Mouse (Mus musculus): Measurements from ENCODE around the gene 4833427G06Rik. TPM values are rescaled to one million over a fixed set of nuclear protein-coding genes. Genes with fewer than 3 reads are reported as not detected.

Gene 4833427G06Rik
- polyA plus RNA-seq, 1 experiment, result not detected

DNA sequence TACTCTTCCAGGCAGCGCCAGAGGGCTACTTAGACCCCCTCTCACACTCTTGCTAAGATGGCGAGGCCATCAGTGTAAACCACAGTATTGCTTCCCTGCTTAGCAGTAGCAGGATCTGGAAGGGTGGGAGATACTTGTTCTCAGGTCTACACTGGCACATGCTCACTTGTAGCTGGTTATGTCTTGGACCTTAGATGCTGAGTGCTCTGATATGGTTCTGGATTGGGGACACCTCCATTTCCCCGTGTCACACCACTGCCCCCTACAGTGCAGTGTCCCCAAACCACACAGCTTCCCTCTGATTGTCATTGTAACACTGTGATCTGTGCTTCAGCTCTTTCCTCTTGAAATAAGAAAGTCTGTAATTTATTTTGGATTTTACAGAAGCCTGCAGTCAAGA lies 35.1 kb upstream of the 4833427G06Rik start:
- H3K4me3 ChIP-seq (ENCODE audit: insufficient read depth, low read length), result no peak overlapping the region
- TF ChIP-seq CTCF (IDR thresholded peaks at IDR 0.05; ENCODE audit: low read depth, low read length), result 0 out of 2 replicates have a peak, but pooled peaks have one; percentile 14
- no peak for TF ChIP-seq POLR2A (IDR thresholded peaks at IDR 0.05; ENCODE audit: borderline replicate concordance, low read depth, low read length)
- H3K27ac ChIP-seq (ENCODE audit: insufficient read depth, low read depth, low read length), result no peak overlapping the region
- no peaks in the 10 kb centered on the region for H3K4me1 ChIP-seq (ENCODE audit: control insufficient read depth, insufficient read depth, low read length)

DNA sequence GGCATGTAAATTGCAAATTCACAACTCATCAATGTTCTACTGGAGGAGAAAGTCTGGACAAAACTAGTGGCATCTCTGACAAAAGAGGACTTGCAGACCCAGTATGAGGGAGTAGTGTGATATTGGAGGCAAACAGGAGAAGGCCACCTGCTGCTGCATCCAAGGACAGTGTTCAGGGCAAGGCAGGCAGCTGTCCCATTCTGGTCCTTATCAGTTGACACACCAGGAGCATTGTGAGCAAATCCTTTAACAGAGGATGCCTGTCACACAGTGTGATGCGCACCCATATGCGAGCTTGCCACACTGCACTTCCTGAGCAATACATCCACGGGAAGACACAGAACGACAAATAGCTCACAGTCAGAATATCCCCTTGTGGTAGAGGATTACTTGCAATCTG lies 12.9 kb upstream of the 4833427G06Rik start:
- no peak overlapping the region for H3K27ac ChIP-seq (ENCODE audit: insufficient read depth, low read depth, low read length)
- no peak for TF ChIP-seq CTCF (IDR thresholded peaks at IDR 0.05; ENCODE audit: low read depth, low read length)
- TF ChIP-seq POLR2A (IDR thresholded peaks at IDR 0.05; ENCODE audit: borderline replicate concordance, low read depth, low read length), result no peak
- H3K4me1 ChIP-seq (ENCODE audit: control insufficient read depth, insufficient read depth, low read length), result no peaks in the 10 kb centered on the region
- H3K4me3 ChIP-seq (ENCODE audit: insufficient read depth, low read length), result no peak overlapping the region

DNA sequence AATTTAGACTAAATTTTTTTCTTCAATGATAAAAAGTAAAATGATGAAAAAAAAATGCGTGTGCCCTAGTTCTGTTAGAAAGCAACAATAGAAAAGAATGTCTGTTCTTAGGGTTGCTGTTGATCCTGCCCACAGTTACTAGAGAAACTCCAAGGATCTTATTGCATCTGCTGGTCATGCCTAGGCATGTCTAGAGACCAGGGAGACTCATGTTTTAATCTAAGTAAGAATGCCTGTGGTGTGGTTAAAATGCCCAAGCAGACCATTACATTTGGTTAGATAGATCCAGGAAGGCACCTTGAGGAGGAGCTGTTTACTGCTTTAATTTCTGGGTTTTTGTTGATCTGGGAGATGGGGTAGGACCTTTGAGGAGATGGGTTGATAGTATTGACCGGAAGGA lies 3.9 kb upstream of the 4833427G06Rik start:
- no peak overlapping the region for H3K4me3 ChIP-seq (ENCODE audit: insufficient read depth, low read length)
- TF ChIP-seq POLR2A (IDR thresholded peaks at IDR 0.05; ENCODE audit: borderline replicate concordance, low read depth, low read length) (no peak), CTCF (IDR thresholded peaks at IDR 0.05; ENCODE audit: low read depth, low read length) (no peak)
- no peak overlapping the region for H3K27ac ChIP-seq (ENCODE audit: insufficient read depth, low read depth, low read length)
- peaks cover 5% of the 10 kb centered on the region; the same call in 1 of the 2 replicates for H3K4me1 ChIP-seq (ENCODE audit: control insufficient read depth, insufficient read depth, low read length)

DNA sequence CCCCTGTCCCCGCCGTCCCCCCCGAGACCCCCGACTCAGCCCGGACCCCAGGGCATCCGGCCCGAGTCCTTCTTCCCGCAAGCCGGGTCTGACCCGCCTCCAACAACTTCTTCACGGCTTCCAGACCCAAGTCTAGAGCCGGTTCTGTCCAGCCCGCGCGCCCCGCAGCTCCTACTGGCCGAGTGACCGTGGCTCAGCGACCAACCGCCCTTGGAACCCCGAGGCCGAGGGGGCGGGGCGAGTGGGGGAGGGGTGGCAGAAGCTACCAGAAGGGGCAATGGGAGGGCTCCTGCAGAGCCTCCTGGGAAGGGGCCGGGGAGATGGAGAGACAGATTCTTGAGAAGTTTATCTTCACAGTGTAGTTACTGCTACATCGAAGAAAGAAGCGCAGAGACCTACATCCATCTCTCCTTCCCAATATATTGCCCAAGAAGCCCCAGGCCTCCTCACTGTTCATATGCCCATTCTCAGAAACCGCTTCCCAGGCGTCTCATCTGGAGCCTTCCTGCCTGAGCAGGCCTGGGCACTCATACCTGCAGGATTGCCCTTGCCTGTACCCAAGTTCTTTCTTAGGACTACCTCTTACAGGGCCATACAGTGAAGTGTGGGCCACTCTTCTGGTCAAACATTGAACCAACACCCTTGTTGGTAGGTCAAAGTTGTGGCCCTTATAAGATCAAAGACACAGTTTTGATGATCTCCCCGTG lies 2.1 kb upstream of the 4833427G06Rik start:
- Histone ChIP-seq H3K4me1 (ENCODE audit: control insufficient read depth, insufficient read depth, low read length) (peaks cover 5% of the 10 kb centered on the region; the same call in 1 of the 2 replicates), H3K4me3 (ENCODE audit: insufficient read depth, low read length) (peak overlapping the region; percentile 56), H3K27ac (ENCODE audit: insufficient read depth, low read depth, low read length) (no peak overlapping the region)
- TF ChIP-seq CTCF (IDR thresholded peaks at IDR 0.05; ENCODE audit: low read depth, low read length) (no peak), POLR2A (IDR thresholded peaks at IDR 0.05; ENCODE audit: borderline replicate concordance, low read depth, low read length) (no peak)

DNA sequence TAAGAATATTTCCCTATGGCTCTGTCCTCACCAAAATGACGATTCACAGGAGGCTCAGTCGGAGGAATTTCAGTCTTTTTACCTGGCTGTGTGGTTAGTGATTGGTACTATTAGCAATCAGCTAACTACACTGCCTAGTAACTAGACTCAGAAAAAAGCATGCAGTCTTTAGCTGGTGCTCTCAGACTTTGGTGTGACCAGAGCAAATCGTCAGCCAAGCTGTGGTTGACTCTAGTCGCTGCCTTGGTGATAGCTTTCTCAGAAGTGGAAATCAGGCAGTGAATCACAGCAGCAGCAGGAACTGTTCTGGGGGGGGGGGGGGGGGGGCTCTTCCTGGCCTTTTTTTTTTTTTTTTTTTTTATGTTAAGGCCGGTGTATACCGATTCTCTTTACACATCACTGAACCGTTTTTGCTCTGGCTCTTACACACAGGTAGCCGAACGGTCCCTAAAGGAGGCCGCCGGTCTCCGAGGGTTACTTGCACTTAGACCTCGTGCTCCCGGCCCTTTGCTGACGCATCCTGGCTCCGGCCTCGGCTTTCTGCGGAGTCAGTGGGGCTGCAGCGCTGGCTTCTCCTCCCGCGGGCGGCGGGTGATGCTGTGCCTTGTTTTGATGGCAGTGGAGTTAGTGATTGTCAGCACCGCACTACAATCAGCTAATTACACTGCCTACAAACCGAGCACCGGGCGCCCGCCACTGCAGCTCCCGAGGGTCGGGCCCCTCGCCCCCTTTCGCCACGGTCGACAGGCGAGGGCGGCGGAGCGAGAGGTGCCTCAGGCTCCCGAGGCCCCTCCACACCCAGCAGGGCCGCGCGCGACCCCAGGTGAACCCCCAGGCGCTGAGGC lies 1.3 kb upstream of the 4833427G06Rik start:
- Histone ChIP-seq H3K4me3 (ENCODE audit: insufficient read depth, low read length) (peak overlapping the region; percentile 56), H3K4me1 (ENCODE audit: control insufficient read depth, insufficient read depth, low read length) (peaks cover 5% of the 10 kb centered on the region; the same call in 1 of the 2 replicates), H3K27ac (ENCODE audit: insufficient read depth, low read depth, low read length) (no peak overlapping the region)
- TF ChIP-seq POLR2A (IDR thresholded peaks at IDR 0.05; ENCODE audit: borderline replicate concordance, low read depth, low read length), result no peak
- TF ChIP-seq CTCF (IDR thresholded peaks at IDR 0.05; ENCODE audit: low read depth, low read length), result no peak

DNA sequence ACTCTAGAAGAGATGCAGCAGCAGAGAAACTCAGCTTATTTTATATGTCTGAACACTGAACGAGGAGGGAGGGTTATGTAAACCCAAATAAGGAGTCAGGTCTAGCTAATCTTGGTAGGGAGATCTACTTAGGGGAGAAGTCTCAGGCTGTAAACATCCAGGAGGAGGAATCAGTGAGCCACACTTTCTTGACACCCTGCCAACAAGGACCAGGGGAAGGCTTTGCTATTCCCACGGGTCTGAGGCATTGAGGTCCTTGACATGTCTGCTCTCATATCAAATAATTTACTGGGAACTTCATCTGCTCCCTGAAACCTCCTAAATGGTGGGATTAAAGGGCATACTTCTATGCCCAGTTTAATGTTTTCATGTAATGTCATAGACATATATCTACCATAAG lies 5.6 kb downstream of the 4833427G06Rik start:
- TF ChIP-seq POLR2A (IDR thresholded peaks at IDR 0.05; ENCODE audit: borderline replicate concordance, low read depth, low read length), result no peak
- no peak for TF ChIP-seq CTCF (IDR thresholded peaks at IDR 0.05; ENCODE audit: low read depth, low read length)
- no peaks in the 10 kb centered on the region for H3K4me1 ChIP-seq (ENCODE audit: control insufficient read depth, insufficient read depth, low read length)
- no peak overlapping the region for H3K27ac ChIP-seq (ENCODE audit: insufficient read depth, low read depth, low read length)
- H3K4me3 ChIP-seq (ENCODE audit: insufficient read depth, low read length), result no peak overlapping the region

DNA sequence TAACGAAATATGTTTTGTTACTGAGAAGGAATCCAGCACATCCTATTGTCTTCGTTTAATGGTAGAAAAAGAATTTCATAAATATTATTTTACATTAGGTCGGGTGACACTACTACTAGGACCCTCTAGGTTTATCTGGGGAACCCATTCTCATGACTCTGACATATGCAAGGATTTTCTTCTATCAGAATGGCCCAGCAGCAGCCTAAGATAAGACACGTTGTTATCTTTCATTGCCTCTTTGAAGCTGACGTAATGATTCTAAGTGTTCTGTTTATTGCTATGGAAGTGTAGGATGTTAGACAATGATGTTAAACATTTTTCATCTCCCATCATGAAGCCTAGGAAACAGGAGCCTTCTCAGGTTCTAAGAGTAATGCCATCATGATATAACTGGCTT lies 8.2 kb downstream of the 4833427G06Rik start:
- TF ChIP-seq POLR2A (IDR thresholded peaks at IDR 0.05; ENCODE audit: borderline replicate concordance, low read depth, low read length), result no peak
- Histone ChIP-seq H3K4me3 (ENCODE audit: insufficient read depth, low read length) (no peak overlapping the region), H3K4me1 (ENCODE audit: control insufficient read depth, insufficient read depth, low read length) (no peaks in the 10 kb centered on the region), H3K27ac (ENCODE audit: insufficient read depth, low read depth, low read length) (no peak overlapping the region)

DNA sequence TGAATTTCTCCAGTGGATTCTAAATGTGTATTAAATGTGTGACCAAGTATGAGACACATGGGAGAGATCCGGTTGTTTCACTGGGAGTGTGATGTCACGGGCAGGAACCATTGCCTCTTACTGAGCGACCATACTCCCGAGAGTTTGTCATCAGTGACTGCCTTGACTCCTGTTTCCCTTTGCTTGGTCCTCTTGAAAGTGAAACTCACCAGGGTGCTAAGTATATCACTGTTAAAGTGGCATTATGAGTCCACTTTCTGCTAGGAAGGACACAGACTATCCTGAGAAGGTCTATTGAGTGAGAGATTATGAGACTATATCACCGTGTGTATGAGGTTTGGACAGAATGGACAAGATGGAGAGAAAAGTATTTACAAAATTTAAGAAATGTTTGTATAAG lies 20.3 kb downstream of the 4833427G06Rik start:
- no peak overlapping the region for H3K27ac ChIP-seq (ENCODE audit: insufficient read depth, low read depth, low read length)
- H3K4me3 ChIP-seq (ENCODE audit: insufficient read depth, low read length), result no peak overlapping the region
- peaks cover 4% of the 10 kb centered on the region for H3K4me1 ChIP-seq (ENCODE audit: control insufficient read depth, insufficient read depth, low read length)
- TF ChIP-seq POLR2A (IDR thresholded peaks at IDR 0.05; ENCODE audit: borderline replicate concordance, low read depth, low read length), result no peak
- no peak for TF ChIP-seq CTCF (IDR thresholded peaks at IDR 0.05; ENCODE audit: low read depth, low read length)

DNA sequence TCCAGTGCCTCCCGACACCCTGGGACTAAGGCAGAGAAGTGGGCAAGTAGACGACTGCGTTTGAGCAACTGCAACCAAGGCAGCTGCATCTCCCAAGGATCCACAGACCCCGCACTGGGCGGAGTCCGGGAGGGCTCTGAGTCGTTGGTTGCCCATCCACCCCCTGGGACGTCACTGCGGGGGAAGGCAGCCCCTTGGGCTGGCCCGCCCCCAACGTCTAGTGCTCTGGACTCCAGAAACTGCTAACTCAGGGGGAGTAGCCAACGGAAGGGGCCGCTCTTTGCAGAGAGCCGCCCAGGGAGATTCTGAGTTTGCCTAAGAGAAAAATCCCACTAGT lies 24.9 kb downstream of the 4833427G06Rik start, which contains the start of gene Layn:
Gene Layn (minus strand): TSS at position 116 of the 337 bp plus-strand sequence.
- Histone ChIP-seq H3K27ac (ENCODE audit: insufficient read depth, low read depth, low read length) (no peak within 1 kb of the TSS; the same call in 1 of the 2 replicates), H3K4me1 (ENCODE audit: control insufficient read depth, insufficient read depth, low read length) (peaks cover 8% of the 10 kb centered on the region), H3K4me3 (ENCODE audit: insufficient read depth, low read length) (peak within 1 kb of the TSS; percentile 69)
- TF ChIP-seq CTCF (IDR thresholded peaks at IDR 0.05; ENCODE audit: low read depth, low read length) (no peak), POLR2A (IDR thresholded peaks at IDR 0.05; ENCODE audit: borderline replicate concordance, low read depth, low read length) (no peak)

All from bone marrow macrophage, adult 2 months (primary cell).